Mouse (Mus musculus) forebrain, postnatal 0 days (tissue): Measurements from ENCODE around the gene Tmco4. TPM values are rescaled to one million over a fixed set of nuclear protein-coding genes. Genes with fewer than 3 reads are reported as not detected.

Experiments used
- ATAC-seq: fragments of 200-750 bp; cut with Nextera tagmentation; 2 replicates; pipeline ENCODE4 v1.8.0; 2017; ENCODE audit warnings: mild to moderate bottlenecking, moderate library complexity
- DNase-seq: peaks from one replicate; pipeline ENCODE4 v3.0.0-alpha.2; 2015
- H3K27ac ChIP-seq: fragments of 300-500 bp; sonication (generic); 2 replicates; pipeline ENCODE4 v1.5.1; 2014; ENCODE audit warnings: low read depth, mild to moderate bottlenecking, antibody characterized with exemption, low read length, moderate library complexity, mixed read lengths
- H3K27me3 ChIP-seq: fragments of 300-500 bp; sonication (generic); 2 replicates; pipeline ENCODE4 v1.6.1; 2014; ENCODE audit warnings: mild to moderate bottlenecking, low read length, mixed read lengths; ENCODE audit not compliant: insufficient read depth
- H3K36me3 ChIP-seq: fragments of 300-500 bp; sonication (generic); 2 replicates; pipeline ENCODE4 v1.6.1; 2014; ENCODE audit warnings: mild to moderate bottlenecking, moderate library complexity; ENCODE audit not compliant: insufficient read depth
- H3K4me1 ChIP-seq: fragments of 300-500 bp; sonication (generic); 2 replicates; pipeline ENCODE4 v1.6.1; 2014; ENCODE audit warnings: antibody characterized with exemption; ENCODE audit not compliant: insufficient read depth
- H3K4me2 ChIP-seq: fragments of 300-500 bp; sonication (generic); 2 replicates; pipeline ENCODE4 v1.6.1; 2014; ENCODE audit warnings: low read depth, mild to moderate bottlenecking, moderate library complexity
- H3K4me3 ChIP-seq: fragments of 300-500 bp; sonication (generic); 2 replicates; pipeline ENCODE4 v1.5.1; 2014; ENCODE audit warnings: low read depth, low read length, mixed read lengths
- H3K9ac ChIP-seq: fragments of 300-500 bp; sonication (generic); 2 replicates; pipeline ENCODE4 v1.6.1; 2014; ENCODE audit warnings: mild to moderate bottlenecking
- H3K9me3 ChIP-seq: fragments of 300-500 bp; sonication (generic); 2 replicates; pipeline ENCODE4 v1.6.1; 2016; ENCODE audit warnings: low read length
- CTCF ChIP-seq: sonication (generic); IDR thresholded peaks from 2 replicates; pipeline ENCODE4 v1.5.1; 2016; ENCODE audit warnings: antibody characterized with exemption, control low read depth, low read depth
- WGBS: fragments of 180-500 bp; shearing (Covaris S2); extraction: QIAGEN DNeasy Blood & Tissue Kit; methylation state at CpG from one replicate; pipeline ENCODE4 v1.1.7; 2014; 5-methylcytosine and 5-hydroxymethylcytosine counted together
- polyA plus RNA-seq: library from polyadenylated mRNA; unstranded; fragments of >200 nt; fragmentation: Nextera tagmentation; extraction: Ambion mirVana; gene quantifications from 2 replicates; pipeline ENCODE4 v1.2.1, GENCODE M21; 2015
- total RNA-seq: library from RNA; depleted of rRNA; stranded (reverse); fragments of >200 nt; gene quantifications from 2 replicates; pipeline ENCODE4 v1.2.3, GENCODE M21; 2014

The Tmco4 gene
- total and polyA plus RNA-seq, 2 experiments from 2014 or later: 1.5 to 4.0 TPM

DNA sequence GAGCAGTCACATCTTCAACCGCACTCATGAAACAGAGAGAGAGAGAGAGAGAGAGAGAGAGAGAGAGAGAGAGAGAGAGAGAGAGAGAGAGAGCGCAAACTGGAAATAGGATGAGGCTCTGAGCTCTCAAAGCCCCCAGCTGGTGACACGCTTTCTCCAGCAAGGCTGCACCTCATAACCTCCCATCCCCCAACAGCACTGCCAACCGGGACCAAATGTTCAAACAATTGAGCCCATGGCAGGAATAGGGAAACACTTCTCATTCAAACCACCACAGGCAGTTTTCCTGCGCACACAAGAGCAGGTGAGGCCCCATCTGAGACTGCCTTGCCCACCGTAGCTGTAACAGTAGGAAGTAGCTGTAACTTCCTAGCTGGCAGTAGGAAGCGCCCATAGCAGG is 31.3 kb upstream of the Tmco4 start:
- Histone ChIP-seq H3K4me3 (no peak overlapping the region), H3K27me3 (no peaks in the 10 kb centered on the region), H3K4me2 (no peak overlapping the region), H3K36me3 (no peaks in the 10 kb centered on the region), H3K27ac (no peak overlapping the region), H3K9ac (no peak overlapping the region), H3K9me3 (no peaks in the 10 kb centered on the region), H3K4me1 (no peaks in the 10 kb centered on the region)
- ATAC-seq (no peak), DNase-seq (no peak)
- WGBS: 30% methylated on average over 7 of the region's 7 CpGs
- no peak for TF ChIP-seq CTCF

DNA sequence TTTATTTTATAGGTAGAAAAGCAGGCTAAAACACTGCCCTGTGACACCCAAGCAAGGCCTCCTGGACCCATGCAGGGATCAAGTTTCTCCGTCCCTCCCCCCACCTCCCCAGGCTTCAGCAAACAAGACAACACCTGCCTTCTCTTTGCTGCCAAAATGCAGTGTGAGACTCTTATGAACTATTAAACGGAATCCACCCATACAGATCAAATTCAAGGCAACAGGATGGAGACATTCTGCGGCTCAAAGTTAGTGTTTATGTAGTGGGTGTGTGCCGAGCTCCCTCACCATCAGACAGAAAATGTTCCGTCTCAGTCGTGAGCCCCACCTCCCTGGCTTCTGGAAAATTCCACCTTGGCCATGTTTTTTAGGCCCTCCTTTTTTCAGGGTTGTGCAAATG is 30.7 kb upstream of the Tmco4 start:
- Histone ChIP-seq H3K27me3 (no peaks in the 10 kb centered on the region), H3K9me3 (no peaks in the 10 kb centered on the region), H3K36me3 (no peaks in the 10 kb centered on the region), H3K9ac (no peak overlapping the region), H3K4me2 (no peak overlapping the region), H3K4me3 (no peak overlapping the region), H3K27ac (no peak overlapping the region), H3K4me1 (no peaks in the 10 kb centered on the region)
- 63% methylated on average over 6 of the region's 6 CpGs for WGBS
- no peak for TF ChIP-seq CTCF
- DNase-seq (no peak), ATAC-seq (no peak)

- Histone ChIP-seq H3K27ac (no peak overlapping the region), H3K4me3 (no peak overlapping the region), H3K36me3 (no peaks in the 10 kb centered on the region), H3K9ac (no peak overlapping the region), H3K9me3 (no peaks in the 10 kb centered on the region), H3K27me3 (no peaks in the 10 kb centered on the region), H3K4me1 (no peaks in the 10 kb centered on the region), H3K4me2 (no peak overlapping the region)
- DNase-seq (peak; percentile 61), ATAC-seq (peak; percentile 27; the same call in 1 of the 2 replicates)
- 27% methylated on average over 15 of the region's 15 CpGs for WGBS
- peak; percentile 57 for TF ChIP-seq CTCF
Observed at GRCm38 (mm10) chr4:138943730-138944129, 29.0 kb upstream of the Tmco4 start.

DNA sequence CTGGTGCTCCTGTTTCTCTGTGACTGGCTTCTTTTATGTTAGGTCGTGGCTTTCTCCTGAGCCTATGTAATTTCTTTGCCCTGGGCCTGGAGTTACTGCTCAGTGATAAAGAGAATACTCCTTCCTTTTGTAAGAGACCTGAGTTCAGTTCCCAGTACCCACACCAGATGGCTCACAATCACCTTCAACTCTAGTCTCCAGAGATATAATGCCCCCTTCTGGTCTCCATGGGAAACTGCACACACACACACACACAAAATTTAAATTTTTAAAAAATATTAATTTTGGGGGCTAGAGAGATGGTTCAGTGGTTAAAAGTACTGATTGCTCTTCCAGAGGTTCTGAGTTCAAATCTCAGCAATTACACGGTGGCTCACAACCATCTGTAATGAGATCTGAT is 24.4 kb upstream of the Tmco4 start:
- 91% methylated on average over 2 of the region's 2 CpGs for WGBS
- no peaks in the 10 kb centered on the region for H3K9me3 ChIP-seq
- no peak overlapping the region for H3K27ac ChIP-seq
- no peaks in the 10 kb centered on the region for H3K36me3 ChIP-seq
- H3K9ac ChIP-seq: no peak overlapping the region
- TF ChIP-seq CTCF: no peak
- no peak for DNase-seq
- H3K4me1 ChIP-seq: no peaks in the 10 kb centered on the region
- H3K4me3 ChIP-seq: no peak overlapping the region
- H3K4me2 ChIP-seq: no peak overlapping the region
- ATAC-seq: no peak
- H3K27me3 ChIP-seq: no peaks in the 10 kb centered on the region

DNA sequence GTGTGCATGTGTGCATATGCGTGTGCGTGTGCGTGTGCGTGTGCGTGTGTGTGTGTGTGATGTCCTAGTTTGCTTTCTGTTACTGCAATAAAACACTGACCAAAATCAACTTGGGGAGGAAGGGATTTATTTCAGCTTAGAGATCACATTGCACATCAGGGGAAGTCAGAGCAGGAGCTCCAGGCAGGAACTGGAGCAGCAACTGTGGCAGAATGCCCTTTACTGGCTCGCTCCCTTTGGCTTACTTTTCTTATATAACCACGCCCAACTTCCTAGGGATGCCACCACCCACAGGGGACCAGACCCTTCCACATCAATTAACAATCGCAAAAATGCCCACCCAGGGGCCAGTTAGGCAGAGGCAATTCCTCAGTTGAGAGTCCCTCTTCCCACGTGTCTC is 14.1 kb upstream of the Tmco4 start:
- ATAC-seq (no peak), DNase-seq (no peak)
- no peaks in the 10 kb centered on the region for H3K4me1 ChIP-seq
- no peaks in the 10 kb centered on the region for H3K27me3 ChIP-seq
- no peaks in the 10 kb centered on the region for H3K36me3 ChIP-seq
- no peak overlapping the region for H3K27ac ChIP-seq
- H3K9me3 ChIP-seq: no peaks in the 10 kb centered on the region
- TF ChIP-seq CTCF: no peak
- H3K9ac ChIP-seq: no peak overlapping the region
- H3K4me3 ChIP-seq: no peak overlapping the region
- H3K4me2 ChIP-seq: no peak overlapping the region
- 83% methylated on average over 9 of the region's 9 CpGs for WGBS

GRCm38 (mm10) chr4:138959120-138959519 is 13.6 kb upstream of the Tmco4 start:
- TF ChIP-seq CTCF: no peak

DNA sequence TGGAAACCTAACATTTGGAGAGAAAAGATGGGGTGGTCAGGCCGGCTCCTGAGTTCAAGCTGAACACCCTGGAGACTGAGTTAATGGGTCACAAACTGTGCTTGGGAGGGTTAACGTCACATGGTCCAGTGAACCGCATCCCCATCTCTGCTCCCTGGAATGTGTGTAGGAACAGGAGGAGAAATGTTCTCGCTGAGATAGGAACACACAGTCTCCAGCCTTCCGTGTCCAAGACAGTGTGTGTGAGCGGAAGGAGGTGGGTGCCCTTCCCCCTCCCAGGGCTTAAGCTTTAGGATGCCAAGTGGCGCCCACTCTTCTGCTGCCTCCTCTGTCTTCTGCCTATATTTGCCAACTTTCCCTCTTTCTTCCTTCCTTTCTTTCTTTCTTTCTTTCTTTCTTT is 12.8 kb upstream of the Tmco4 start:
- no peak overlapping the region for H3K9ac ChIP-seq
- ATAC-seq (no peak), DNase-seq (no peak)
- no peaks in the 10 kb centered on the region for H3K9me3 ChIP-seq
- H3K4me3 ChIP-seq: no peak overlapping the region
- no peak overlapping the region for H3K27ac ChIP-seq
- H3K4me2 ChIP-seq: no peak overlapping the region
- no peaks in the 10 kb centered on the region for H3K27me3 ChIP-seq
- 74% methylated on average over 7 of the region's 7 CpGs for WGBS
- TF ChIP-seq CTCF: no peak
- H3K4me1 ChIP-seq: no peaks in the 10 kb centered on the region
- H3K36me3 ChIP-seq: no peaks in the 10 kb centered on the region

More at GRCm38 (mm10) chr4:138959120-138959519, 13.6 kb upstream of the Tmco4 start:
- Histone ChIP-seq H3K36me3 (no peaks in the 10 kb centered on the region), H3K9me3 (no peaks in the 10 kb centered on the region), H3K4me3 (no peak overlapping the region), H3K9ac (no peak overlapping the region), H3K4me2 (no peak overlapping the region), H3K4me1 (no peaks in the 10 kb centered on the region), H3K27me3 (no peaks in the 10 kb centered on the region), H3K27ac (no peak overlapping the region)
- ATAC-seq (peak; percentile 34), DNase-seq (peak; percentile 49)
- 73% methylated on average over 15 of the region's 15 CpGs for WGBS

GRCm38 (mm10) chr4:138962719-138963118 is 10.0 kb upstream of the Tmco4 start:
- H3K9ac ChIP-seq: no peak overlapping the region
- H3K36me3 ChIP-seq: no peaks in the 10 kb centered on the region
- no peak overlapping the region for H3K27ac ChIP-seq
- TF ChIP-seq CTCF: no peak
- DNase-seq (no peak), ATAC-seq (no peak)
- no peak overlapping the region for H3K4me2 ChIP-seq
- no peaks in the 10 kb centered on the region for H3K27me3 ChIP-seq
- no peaks in the 10 kb centered on the region for H3K9me3 ChIP-seq
- 92% methylated on average over 5 of the region's 5 CpGs for WGBS
- no peaks in the 10 kb centered on the region for H3K4me1 ChIP-seq
- H3K4me3 ChIP-seq: no peak overlapping the region
